Mouse (Mus musculus) G1E (cell line): ENCODE measurements around the gene C8b. TPM values are rescaled to one million over a fixed set of nuclear protein-coding genes. Genes with fewer than 3 reads are reported as not detected.

Source experiments
- ATAC-seq: 2 replicates; pipeline ENCODE4 v1.8.0; 2016; ENCODE audit warnings: mild to moderate bottlenecking; ENCODE audit not compliant: insufficient number of reproducible peaks, poor library complexity, low FRiP score, severe bottlenecking; ENCODE audit errors: extremely low read depth
- DNase-seq: peaks from one replicate; pipeline ENCODE4 v3.0.0; 2012; ENCODE audit warnings: low spot score
- H3K27me3 ChIP-seq: 2 replicates; pipeline ENCODE4 v1.6.1; 2012; ENCODE audit warnings: mild to moderate bottlenecking, low read length, inconsistent platforms; ENCODE audit not compliant: insufficient read depth
- H3K36me3 ChIP-seq: replicated peaks from 2 replicates; pipeline ENCODE3; 2012; ENCODE audit warnings: mild to moderate bottlenecking, inconsistent platforms
- H3K4me1 ChIP-seq: 2 replicates; pipeline ENCODE4 v1.6.1; 2012; ENCODE audit warnings: low read depth, low read length, inconsistent platforms, mixed read lengths; ENCODE audit not compliant: insufficient read depth
- H3K4me3 ChIP-seq: 2 replicates; pipeline ENCODE4 v1.5.1; 2012; ENCODE audit warnings: low read depth, mild to moderate bottlenecking, inconsistent platforms, low read length, moderate library complexity, mixed read lengths
- H3K9me3 ChIP-seq: replicated peaks from 2 replicates; pipeline ENCODE4 v1.6.1; 2012; ENCODE audit warnings: inconsistent platforms
- CTCF ChIP-seq: IDR thresholded peaks from 2 replicates; pipeline ENCODE4 v1.5.1; 2012; ENCODE audit warnings: low read depth, low read length, inconsistent platforms, mixed read lengths
- GATA1 ChIP-seq: IDR thresholded peaks from 2 replicates; pipeline ENCODE4 v1.6.1; 2012; ENCODE audit warnings: borderline replicate concordance, low read length, inconsistent platforms, mixed read lengths
- GATA2 ChIP-seq: IDR thresholded peaks from 2 replicates; pipeline ENCODE4 v1.6.1; 2012; ENCODE audit warnings: low read depth, low read length, inconsistent platforms, borderline replicate concordance
- POLR2AphosphoS5 ChIP-seq: IDR thresholded peaks from 2 replicates; pipeline ENCODE4 v1.6.1; 2012; ENCODE audit warnings: low read depth, low read length, inconsistent platforms; ENCODE audit not compliant: insufficient replicate concordance
- TAL1 ChIP-seq: conservative IDR thresholded peaks from 2 replicates; pipeline ENCODE4 v1.6.1; 2012; ENCODE audit warnings: low read depth, low read length, inconsistent platforms, mixed read lengths
- polyA plus RNA-seq: library from polyadenylated mRNA; stranded (reverse); fragments of >175 nt; gene quantifications from 2 replicates; pipeline ENCODE4 v1.2.3, GENCODE M21; 2012
- total RNA-seq, 2 experiments: library from RNA; stranded (forward) in 1 of 2; stranded (reverse) in 1 of 2; fragments of 200-1000 nt in 1 of 2; fragments of >200 nt in 1 of 2; fragmentation: Nextera tagmentation in 1 of 2; gene quantifications; 2 replicates each; pipeline ENCODE4 v1.2.3; 2014 to 2017

C8b gene
- total and polyA plus RNA-seq, 3 experiments, result 0.16 TPM; not detected in 2

- no peaks in the 10 kb centered on the region for H3K27me3 ChIP-seq
- H3K36me3 ChIP-seq, result no peaks in the 10 kb centered on the region
- no peaks in the 10 kb centered on the region for H3K4me1 ChIP-seq
- peaks cover 81% of the 10 kb centered on the region for H3K9me3 ChIP-seq
- DNase-seq (no peak), ATAC-seq (no peak)
- TF ChIP-seq TAL1 (no peak), POLR2AphosphoS5 (no peak), GATA1 (no peak), CTCF (no peak), GATA2 (no peak)
- no peak overlapping the region for H3K4me3 ChIP-seq
These were observed 52.9 kb downstream of the C8b start for GRCm38 (mm10) chr4:104818986-104819385.

- peaks cover 76% of the 10 kb centered on the region for H3K9me3 ChIP-seq
- no peaks in the 10 kb centered on the region for H3K36me3 ChIP-seq
- DNase-seq (no peak), ATAC-seq (no peak)
- no peak overlapping the region for H3K4me3 ChIP-seq
- TF ChIP-seq TAL1 (no peak), GATA2 (no peak)
- H3K27me3 ChIP-seq, result no peaks in the 10 kb centered on the region
- no peaks in the 10 kb centered on the region for H3K4me1 ChIP-seq
These were observed 53.8 kb downstream of the C8b start for GRCm38 (mm10) chr4:104819891-104820290.

- H3K4me3 ChIP-seq, result no peak overlapping the region
- peaks cover 60% of the 10 kb centered on the region for H3K9me3 ChIP-seq
- H3K4me1 ChIP-seq, result no peaks in the 10 kb centered on the region
- no peak for TF ChIP-seq TAL1
- TF ChIP-seq POLR2AphosphoS5, result no peak
- TF ChIP-seq GATA2, result no peak
- TF ChIP-seq GATA1, result no peak
- TF ChIP-seq CTCF, result no peak
- no peak for DNase-seq
- no peaks in the 10 kb centered on the region for H3K27me3 ChIP-seq
- H3K36me3 ChIP-seq, result no peaks in the 10 kb centered on the region
- no peak for ATAC-seq
These were observed 57.5 kb downstream of the C8b start for GRCm38 (mm10) chr4:104823597-104824101.

- H3K4me3 ChIP-seq, result no peak overlapping the region
These were observed 58.4 kb downstream of the C8b start for GRCm38 (mm10) chr4:104824381-104825077.

GRCm38 (mm10) chr4:104828939-104829338 is 62.8 kb downstream of the C8b start:
- Histone ChIP-seq H3K4me3 (no peak overlapping the region), H3K9me3 (peaks cover 47% of the 10 kb centered on the region), H3K27me3 (no peaks in the 10 kb centered on the region), H3K36me3 (no peaks in the 10 kb centered on the region), H3K4me1 (no peaks in the 10 kb centered on the region)
- TF ChIP-seq POLR2AphosphoS5, result no peak
- TF ChIP-seq GATA2, result no peak
- no peak for TF ChIP-seq GATA1
- no peak for TF ChIP-seq TAL1
- no peak for TF ChIP-seq CTCF
- ATAC-seq (no peak), DNase-seq (no peak)

More at GRCm38 (mm10) chr4:104824381-104825077, 58.4 kb downstream of the C8b start:
- TF ChIP-seq POLR2AphosphoS5, result no peak
- ATAC-seq, result no peak
- peaks cover 58% of the 10 kb centered on the region for H3K9me3 ChIP-seq
- no peak for DNase-seq
- H3K4me1 ChIP-seq, result no peaks in the 10 kb centered on the region
- H3K27me3 ChIP-seq, result no peaks in the 10 kb centered on the region
- H3K36me3 ChIP-seq, result no peaks in the 10 kb centered on the region

- Histone ChIP-seq H3K36me3 (no peaks in the 10 kb centered on the region), H3K9me3 (peaks cover 45% of the 10 kb centered on the region), H3K27me3 (no peaks in the 10 kb centered on the region), H3K4me3 (no peak overlapping the region), H3K4me1 (no peaks in the 10 kb centered on the region)
- DNase-seq (no peak), ATAC-seq (no peak)
- TF ChIP-seq GATA1 (no peak), CTCF (no peak), GATA2 (no peak), POLR2AphosphoS5 (no peak), TAL1 (no peak)
These were observed 69.0 kb downstream of the C8b start for GRCm38 (mm10) chr4:104835096-104835495.

- TF ChIP-seq TAL1, result no peak
- no peak for DNase-seq
These were observed 72.2 kb downstream of the C8b start for GRCm38 (mm10) chr4:104838342-104838741.

More at GRCm38 (mm10) chr4:104838342-104838741, 72.2 kb downstream of the C8b start:
- Histone ChIP-seq H3K4me3 (no peak overlapping the region), H3K9me3 (peaks cover 39% of the 10 kb centered on the region), H3K4me1 (no peaks in the 10 kb centered on the region), H3K36me3 (no peaks in the 10 kb centered on the region), H3K27me3 (no peaks in the 10 kb centered on the region)
- ATAC-seq, result no peak
